Mouse (Mus musculus): ENCODE measurements around the gene Syngr4.
A peak's percentile ranks its signal among the peaks of the same experiment; 100 is the strongest.
"Not testable (repeated sequence)": the region's sequence is repeated elsewhere in the genome, so short reads cannot be mapped to it uniquely, and the experiment has no call there.

Syngr4 gene

DNA sequence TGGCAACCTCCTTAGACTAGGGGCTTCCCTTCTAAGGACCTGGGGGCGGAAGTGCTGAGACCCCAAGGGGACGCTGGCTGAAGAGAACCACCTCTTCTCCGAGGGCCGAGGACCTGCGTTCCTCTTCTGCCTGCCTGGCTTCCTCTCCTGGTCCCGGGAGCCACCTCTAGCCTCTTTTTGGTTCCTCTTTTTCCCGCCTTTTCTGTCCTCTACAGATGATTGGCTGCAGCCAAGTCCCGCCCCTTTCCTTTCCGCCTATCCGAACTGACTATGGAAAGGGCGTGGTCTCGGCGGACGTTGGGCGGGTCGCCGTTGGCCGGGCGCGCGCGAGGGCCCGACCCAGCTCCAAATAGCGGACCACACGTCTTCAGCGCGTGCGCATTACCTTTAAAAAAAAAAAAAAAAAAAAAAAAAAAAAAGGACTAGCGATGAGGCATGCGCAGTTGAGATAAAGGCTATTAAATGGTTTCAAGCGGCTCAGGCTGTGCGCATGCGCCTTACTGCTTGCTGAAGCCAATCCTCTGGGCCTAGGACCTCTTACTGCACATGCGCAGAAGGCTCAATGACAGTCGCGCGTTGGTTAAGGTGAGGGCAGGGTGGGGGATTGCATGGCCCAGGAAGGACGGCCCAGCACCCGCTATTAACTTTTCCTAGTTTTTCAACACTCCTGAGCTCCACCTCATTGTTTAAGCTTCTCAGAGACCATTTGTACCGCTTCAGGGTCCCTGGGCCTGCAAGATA is at the start of gene Syngr4, which contains the start of gene Tmem143:
Gene Syngr4 (minus strand): TSS at position 198 of the 741 bp plus-strand sequence.
Gene Tmem143 (plus strand): TSS at position 425 of the 741 bp plus-strand sequence.
- peak; percentile 88 for DNase-seq (ENCODE audit: low spot score)

DNA sequence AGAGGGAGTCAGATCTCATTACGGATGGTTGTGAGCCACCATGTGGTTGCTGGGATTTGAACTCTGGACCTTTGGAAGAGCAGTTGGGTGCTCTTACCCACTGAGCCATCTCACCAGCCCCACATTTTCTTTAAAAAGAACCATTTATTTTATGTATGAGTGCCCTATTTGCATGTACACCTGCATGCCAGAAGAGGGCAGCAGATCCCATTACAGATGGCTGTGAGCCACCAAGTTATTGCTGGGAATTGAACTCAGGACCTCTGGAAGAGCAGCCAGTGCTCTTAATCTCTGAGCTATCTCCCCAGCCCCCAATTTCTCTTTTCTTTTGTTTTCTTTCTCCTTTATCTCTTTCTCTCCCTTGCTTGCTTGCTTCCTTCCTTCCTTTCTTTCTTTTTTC is 46.8 kb upstream of the Syngr4 start:
- DNase-seq (ENCODE audit: low spot score): not testable (repeated sequence)

DNA sequence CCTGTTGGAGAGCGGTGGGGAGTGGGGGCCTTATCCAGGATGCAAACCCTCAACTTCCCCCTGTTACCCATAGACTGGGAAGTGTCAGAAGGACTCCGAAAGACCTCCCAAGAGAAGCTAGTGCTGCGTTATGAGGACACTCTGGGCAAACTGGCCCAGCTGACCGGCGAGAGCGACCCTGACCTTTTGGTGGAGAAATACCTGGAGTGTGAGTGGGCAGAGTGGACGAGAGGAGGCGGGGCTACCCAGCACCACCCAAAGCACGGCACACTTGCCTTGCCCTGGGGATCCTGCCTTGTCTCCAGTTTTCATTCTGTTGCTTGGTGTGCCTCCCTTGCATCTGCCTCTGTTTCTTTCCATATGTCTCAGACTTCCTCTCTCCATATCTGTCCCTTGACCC is 45.5 kb upstream of the Syngr4 start:
- DNase-seq (ENCODE audit: low spot score): no peak

DNA sequence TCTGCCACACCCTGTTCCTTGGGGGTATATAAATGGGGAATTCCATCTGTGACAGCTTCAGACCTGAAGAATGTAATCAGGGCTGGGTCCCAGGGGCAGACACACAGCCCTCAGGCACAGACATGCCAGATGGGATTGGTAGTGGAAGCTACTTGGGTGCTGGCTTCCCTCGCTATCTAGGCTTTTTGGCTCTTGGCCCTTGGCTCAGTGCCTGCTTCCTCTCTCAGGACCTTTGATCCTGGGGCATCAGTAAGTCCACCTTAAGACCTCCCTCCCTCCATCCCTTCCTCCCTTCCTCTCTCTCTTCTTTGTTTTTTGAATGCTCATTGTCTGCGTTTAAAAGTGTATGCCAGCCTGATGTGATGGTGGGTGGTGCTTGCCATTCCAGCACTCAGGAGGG is 43.3 kb upstream of the Syngr4 start:
- DNase-seq (ENCODE audit: low spot score): no peak

DNA sequence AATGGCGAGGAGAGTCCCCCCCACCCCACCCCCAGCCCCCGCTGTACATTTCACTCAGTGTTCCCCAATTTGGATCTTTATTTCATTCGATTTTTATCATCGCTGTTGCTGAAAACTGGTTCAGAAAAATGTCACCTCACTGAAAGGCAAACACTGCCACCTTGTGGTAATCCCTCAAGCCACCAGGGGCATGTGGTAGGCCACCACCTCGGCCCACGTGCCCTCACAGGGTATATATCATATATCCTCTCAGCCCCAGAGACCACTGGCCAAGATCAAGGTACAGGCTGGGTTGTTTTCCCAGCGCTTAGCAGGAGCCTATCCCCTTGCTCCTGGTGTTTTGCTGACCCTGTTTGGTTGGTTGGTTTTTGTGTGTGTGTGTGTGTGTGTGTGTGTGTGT is 38.6 kb upstream of the Syngr4 start:
- no peak for DNase-seq (ENCODE audit: low spot score)

DNA sequence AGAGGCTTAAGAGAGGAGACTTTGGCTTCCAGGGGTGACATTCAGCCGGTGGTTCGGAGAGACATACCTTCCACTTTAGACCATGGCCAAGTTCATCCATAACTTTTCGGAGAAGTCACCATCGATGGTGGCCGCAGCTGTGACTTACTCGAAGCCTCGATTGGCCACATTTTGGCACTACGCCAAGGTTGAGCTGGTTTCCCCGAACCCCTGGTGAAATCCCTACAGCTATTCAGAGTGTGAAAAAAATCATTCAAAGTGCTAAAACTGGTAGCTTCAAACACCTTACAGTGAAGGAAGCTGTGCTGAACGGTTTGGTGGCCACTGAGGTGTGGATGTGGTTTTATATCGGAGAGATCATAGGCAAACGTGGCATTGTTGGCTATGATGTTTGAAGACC is 37.3 kb upstream of the Syngr4 start:
- not testable (repeated sequence) for DNase-seq (ENCODE audit: low spot score)

DNA sequence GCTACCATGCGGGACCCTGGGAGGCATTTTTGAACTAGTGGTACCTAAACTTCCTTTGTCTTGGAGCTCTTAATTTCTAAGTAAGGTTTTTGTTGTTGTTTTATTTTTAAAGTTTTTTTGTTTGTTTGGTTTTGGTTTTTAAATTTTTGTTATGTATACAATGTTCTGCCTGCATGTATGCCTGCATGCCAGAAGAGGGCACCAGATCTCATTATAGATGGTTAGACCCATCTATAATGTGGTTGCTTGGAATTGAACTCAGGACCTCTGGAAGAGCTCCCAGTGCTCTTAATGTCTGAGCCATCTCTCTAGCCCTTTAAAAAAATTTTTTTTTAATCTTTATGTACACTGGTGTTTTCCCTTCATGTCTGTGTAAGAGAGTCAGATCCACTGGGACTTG is 33.2 kb upstream of the Syngr4 start:
- DNase-seq (ENCODE audit: low spot score): no peak

DNA sequence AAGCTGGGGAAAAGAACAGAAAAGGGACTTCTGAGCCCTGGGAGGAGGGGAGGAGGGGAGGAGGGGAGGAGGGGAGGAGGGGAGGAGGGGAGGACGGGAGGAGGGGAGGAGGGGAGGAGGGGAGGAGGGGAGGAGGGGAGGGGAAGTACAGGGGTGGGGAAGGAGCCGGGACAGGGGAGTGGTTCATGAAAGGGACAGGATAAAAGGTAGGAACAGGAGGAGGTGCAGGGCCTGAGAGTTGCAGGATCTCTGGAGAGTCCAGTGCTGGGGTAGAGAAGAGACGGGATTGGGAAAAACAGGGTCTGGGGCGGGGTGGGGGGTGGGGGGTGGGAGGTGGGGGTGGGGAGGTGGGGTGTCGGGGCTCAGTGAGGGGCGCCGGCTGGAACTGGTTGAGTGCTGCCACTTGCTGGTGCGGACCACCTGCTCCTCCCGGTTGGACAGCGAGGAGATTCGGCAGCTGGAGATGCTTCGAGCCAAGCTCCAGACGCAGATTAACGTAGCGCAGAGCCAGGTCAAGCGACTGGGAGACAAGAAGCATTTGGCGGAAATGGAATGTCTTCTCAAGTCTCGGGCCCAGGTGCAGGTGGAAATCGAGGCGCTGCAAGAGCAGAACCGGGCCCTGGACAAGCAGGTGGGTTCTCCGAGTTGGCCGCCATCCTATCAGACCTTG is 32.2 kb upstream of the Syngr4 start:
- no peak for DNase-seq (ENCODE audit: low spot score)

DNA sequence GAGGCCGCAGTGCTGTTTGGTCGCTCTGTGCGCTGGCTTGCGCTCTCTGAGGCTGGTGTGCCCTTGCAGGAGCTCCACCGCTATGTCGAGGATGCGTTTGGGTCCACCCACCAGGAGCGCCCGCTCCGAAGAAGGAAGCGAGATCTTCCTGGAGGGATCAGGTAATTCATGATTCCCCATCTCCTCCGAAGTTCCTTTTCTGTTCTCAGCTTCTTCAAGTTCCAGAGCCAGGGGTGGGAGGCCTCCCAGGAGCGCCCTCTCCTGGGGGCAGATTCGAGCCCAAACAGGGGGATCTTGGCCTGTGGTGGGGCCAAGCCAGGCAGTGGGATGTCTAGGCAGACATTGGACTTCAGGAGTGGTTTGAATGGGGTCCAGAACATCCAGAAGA is 27.9 kb upstream of the Syngr4 start:
- no peak for DNase-seq (ENCODE audit: low spot score)

DNA sequence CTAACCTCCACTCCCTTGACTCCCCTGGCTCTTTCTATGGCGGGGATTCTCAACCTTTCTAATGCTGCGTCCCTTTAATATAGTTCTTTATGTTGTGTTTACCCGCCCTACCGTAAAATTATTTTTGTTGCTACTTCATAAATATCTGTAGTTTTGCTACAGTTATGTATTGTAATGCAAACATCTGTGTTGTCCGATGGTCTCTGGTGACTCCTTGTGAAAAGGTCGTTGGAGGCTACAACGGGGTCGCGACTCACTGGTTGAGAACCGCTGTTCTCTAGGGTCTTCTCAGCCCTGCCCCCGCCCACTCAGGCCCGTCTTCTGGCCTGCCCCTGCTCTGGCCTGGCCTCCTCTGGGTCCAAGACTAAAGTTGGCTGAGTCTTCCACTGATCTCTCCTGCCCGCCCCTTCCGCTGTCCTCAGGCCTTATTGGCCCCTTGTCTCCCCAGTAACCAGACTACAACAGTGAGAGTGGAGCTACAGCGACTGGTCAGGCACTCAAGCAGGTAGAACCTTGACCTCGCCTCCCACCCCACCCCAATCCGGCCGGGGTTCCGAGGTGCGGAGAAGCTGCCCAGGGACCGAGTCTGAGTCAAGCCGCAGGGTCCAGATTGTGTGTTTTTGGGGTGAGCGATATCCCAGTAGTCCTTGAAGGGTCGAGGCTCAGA is 27.4 kb upstream of the Syngr4 start, which contains the start of gene Ccdc114:
Gene Ccdc114 (plus strand): TSS at position 311 of the 667 bp plus-strand sequence.
- DNase-seq (ENCODE audit: low spot score): no peak

DNA sequence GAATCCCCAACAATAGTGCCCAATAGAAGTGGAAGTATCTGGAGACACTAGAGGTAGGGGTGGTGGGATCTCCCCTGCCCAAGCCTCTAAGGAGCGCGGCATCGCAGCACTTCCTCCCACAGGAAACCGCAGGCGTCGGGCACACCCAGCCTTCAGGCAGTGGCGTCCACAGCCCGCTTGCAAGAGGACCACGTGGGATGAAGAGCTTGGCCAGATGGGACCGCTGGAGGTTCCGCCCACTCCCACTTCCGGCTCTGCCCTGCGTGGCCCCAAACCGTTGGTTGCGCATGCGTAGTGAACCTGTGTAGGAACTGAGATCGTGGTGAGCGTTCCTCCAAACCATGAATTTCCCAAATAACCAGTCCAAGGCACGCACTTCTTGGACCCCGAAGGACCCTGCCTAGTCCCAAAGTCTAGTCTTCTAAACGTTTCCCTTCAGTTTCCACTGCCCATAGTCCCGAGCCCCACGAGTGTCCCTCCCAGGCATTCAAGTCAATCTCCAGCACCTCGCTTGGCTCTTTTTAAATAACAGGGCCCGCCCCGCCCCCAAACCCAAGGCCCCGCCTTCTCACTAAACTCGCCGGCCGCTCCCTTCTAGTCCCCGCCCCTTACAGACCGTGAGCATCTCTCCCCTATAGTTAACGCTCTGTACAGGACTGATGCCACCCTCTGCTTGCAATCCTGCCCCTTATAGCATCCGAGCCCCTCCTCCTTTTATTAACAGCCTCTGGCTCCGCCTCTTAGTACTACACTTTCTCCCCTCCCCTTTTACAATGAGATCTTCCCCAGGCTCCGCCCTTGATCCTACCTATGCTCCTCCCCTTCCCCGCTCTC is 26.6 kb upstream of the Syngr4 start:
- DNase-seq (ENCODE audit: low spot score): peak; percentile 83

DNA sequence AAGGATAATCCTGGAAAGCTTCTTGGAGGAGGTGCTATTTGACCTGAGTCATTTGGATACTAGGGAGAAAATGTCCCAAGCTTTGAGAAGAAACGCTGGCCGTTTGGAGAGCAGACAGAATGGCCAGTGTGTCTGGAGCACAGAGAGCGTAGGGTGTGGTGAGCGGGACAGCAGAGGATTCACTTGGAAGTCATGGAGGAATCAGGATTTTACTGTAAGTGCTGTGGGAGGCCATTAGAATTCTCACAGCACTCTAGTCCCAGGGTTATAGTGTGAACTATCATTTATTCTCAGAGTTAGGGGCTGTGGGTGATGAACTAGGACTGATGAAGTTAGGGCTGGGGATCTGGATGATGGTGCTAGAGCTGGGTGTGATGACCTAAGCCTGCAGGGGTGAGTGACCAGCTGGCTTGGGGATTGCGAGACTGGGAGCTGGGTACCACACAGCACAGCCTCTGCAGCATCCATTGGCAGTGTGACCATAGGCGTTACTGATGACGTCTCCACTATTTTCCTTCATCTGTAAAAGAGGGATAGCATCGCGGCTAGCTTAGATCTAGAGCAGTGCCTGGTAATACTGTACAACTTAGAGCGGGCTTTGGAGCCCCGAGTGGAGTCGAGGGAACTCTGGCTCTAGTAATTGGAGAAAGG is 25.6 kb upstream of the Syngr4 start:
- DNase-seq (ENCODE audit: low spot score): no peak

DNA sequence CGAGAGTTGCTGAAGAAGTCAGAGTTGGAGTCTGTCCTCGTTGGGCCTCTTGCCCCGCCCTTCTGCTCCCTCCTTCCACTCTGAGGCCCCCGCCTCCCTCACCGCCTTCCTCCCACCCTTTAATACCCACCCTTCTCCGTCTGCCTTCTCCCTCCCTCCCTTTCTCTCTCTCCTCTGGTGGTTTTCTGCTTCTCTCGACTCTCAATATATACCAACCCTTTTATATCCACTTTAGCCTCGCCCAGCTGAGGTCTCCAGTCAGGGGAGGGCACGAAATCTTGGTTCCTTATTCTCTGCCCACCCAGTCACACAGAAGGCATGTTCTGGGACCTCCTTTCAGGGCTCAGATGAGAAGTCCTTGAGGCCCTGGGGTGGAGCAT is 24.7 kb upstream of the Syngr4 start, which contains the start of gene Emp3:
Gene Emp3 (minus strand): TSS at position 163 of the 380 bp plus-strand sequence.
- no peak for DNase-seq (ENCODE audit: low spot score)

DNA sequence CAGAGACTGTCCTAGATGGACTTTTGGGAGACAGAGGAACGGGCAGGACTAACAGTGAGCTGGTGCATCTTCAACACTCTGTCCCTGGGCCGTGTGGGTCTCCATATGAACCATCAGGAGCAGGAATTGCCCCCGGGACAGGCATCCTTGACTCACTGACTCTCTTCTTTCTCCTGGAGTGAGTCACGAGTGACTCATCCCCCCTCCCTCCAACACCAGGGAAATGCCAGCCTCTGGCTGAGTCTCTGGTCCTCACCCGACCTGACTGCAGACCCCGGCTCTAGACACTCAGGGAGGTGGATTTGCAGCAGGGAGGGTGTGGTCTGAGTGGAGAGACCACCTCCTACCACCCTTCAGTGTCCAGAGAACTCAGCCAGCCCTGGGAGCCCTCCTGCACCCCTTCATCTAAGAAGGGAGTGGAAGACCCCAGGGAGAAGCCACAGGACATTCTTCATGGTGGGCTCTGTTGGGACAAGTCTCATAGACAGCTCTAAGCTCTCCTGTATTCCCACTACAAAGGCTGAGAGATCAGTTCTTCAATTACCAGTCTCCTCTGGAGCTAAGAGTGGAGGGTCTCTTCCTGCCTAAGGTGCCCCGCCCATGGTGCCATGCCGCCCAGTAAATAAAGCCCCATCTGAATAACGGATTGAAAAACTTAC is 24.2 kb upstream of the Syngr4 start:
- DNase-seq (ENCODE audit: low spot score): no peak

DNA sequence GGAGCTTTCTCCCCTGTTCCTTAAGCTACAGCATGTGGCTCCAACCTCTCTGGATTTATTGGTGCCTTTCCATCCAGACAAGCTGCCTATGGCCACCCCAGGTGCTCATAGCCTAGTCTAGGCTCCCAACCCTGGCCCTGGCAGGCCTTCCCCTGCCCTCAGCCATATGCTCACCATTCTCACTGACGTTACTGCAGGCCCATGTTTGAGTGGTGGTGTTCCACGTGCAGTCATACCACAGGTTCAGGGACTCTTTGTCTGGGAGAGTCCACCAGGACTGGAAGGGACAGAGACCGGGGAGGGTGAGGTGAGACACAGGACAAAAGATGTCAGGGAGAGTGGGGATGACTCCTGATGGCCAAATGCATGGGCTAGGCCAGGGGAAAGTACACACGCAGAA is 23.2 kb upstream of the Syngr4 start:
- DNase-seq (ENCODE audit: low spot score): no peak

DNA sequence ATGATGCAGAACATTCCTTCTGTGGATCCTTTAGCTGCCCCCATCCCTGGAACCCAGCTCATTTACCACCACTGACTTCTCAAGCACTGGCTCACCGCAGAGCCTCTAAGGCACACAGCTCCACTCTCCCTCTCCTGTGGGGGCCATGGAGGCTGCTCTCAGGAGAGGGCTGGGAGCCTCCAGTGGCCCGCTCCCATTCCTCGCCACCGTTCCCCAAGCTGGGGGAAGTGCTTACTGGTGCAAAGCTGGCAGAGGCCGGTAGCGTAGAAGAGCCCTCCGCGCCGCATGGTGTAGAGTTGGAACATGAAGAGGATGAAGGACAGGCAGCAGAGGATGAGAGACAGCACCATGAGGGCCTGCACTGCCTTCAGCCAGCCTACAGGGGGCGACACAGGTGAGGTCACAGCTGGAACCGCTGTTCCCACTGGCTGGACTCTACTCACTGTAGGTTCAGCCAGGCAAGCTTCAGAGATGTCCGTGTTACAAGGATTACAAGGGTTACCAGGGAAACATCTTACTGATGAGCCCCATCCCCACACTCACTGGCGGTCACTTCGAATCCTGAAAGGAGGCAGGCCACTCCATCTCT is 22.7 kb upstream of the Syngr4 start:
- DNase-seq (ENCODE audit: low spot score): no peak

DNA sequence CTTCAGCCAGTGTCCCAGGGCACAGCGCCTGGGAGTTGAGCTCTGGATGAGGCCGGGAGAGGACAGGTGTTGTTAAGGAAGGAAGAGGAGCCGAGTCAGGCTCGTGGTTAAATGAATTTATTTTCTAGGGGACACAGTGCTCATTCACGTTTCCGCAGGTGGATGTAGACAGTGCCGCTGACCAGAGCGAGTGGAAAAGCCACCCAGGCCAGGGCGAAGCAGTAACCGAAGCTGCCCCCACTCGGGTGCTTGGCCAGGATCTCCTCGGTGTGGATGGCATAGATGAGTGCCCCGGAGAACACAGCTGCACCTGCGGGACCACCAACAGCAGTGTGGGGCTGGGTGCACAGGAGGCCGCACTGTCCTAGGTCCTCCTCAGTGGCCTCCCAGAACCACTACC is 21.4 kb upstream of the Syngr4 start:
- no peak for DNase-seq (ENCODE audit: low spot score)

DNA sequence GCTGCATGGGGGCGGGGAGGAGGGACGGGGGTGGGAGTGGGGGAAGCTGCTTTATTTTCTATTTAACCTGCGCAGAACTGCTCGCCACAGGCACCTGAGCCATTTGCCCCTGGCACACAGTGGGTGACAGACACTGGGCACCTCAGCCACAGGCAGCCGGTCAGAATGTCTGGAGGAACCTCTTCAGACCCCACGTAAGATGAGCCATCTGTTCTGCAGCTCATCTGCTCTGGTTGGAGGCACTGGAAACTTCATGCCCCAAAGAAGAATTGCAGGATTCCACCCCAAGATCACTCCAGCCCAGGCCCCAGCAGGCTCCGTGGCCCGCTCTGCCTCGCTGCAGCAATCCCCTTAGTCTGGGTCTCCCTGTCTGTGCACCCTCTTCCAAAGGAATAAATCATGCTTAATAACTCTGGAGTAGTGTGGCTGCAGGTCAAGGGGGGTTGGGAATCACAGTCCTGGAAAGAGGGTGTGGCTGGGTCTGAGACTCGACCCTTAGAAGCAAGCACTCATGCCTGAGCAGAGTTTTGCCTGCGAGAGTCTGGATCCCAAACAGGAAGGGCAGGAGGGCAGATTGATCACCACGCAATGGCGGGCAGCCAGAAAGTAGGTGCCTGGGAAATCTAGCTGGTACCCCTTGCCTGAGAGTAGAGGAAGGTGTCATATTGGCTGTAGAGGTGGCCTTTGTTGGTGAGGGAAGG is 20.6 kb upstream of the Syngr4 start:
- DNase-seq (ENCODE audit: low spot score): no peak

DNA sequence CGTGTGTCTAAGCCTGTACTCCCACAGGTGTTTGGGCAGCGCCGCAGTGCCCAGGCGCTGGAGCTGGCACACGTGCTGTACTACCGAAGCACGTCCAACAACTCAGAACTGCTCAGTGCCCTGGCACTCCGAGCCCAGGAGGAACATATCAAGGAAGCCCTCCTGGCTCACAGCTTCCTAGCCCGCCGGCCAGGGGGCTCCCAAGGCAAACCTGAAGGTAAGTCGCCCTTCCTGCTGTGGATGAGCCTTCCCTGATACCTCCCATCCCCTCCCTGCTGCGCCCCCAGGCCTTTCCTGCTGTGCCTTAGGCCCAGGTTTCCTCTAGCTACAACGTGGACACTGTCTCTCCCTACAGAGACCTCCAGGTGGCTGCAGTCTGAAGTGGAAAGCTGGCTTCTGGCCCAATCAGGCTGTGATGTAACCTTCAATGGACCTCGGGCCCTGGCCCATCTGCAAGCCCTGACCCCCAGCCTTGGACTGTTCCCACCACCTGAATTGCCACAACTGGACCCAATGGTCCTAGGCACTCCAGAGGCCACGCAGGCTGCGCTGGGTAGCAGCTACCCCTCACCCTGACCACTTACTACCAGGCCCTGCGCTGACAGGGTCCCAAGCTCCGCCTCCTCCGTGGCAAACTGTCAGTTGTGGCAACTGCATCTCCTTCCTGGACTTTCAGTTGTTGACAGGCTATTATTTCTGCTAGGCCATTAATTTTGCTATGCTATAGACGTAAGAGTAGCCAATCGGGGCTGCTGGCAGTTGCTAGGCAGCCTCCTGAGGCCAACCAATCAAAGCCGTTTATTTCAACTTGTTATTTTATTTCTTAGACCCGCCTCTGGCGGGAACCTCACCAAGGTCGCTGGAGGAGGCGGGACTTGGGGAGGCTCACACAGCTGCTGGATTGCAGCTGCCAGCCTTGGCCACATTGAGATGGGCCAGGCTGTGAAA is 19.8 kb upstream of the Syngr4 start:
- DNase-seq (ENCODE audit: low spot score): no peak

All from urinary bladder, postnatal 10 days (tissue).